Mouse (Mus musculus) induced T-regulatory cell, adult 2 months (primary cell): ENCODE results near the gene Prn.

Experiments
- DNase-seq: peaks from one replicate; pipeline ENCODE4 v3.0.0-alpha.2; 2012; ENCODE audit warnings: low read depth

Gene Prn

GRCm38 (mm10) chr2:131949767-131950597 lies 40.2 kb downstream of the Prn start:
- peak; percentile 76 for DNase-seq

- DNase-seq, result peak; percentile 73
Measured at GRCm38 (mm10) chr2:131950598-131951095, 40.9 kb downstream of the Prn start, which contains the start of gene Prnd. Prnd (plus strand) TSS chr2:131950861.

DNA sequence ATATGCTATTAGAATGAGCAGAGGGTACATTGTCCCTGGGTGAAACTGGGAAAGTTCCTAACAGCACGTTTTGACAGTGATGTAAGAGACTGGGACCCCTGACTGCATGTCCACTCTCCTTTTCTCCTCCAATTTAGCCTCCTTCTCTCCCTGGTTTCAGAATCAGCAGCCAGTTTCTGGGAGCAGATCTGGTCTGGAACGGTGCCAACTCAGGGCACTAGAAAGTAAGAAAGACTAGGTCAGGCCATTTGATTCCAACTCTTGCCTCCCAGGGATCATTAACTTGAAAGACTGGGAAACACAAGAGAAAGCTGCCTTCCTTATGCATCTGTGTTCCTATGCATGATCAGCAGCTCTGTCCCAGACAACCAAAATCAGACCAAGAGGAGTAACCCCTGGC lies 42.7 kb downstream of the Prn start:
- DNase-seq, result no peak

GRCm38 (mm10) chr2:131952961-131953538 lies 43.3 kb downstream of the Prn start:
- no peak for DNase-seq

DNA sequence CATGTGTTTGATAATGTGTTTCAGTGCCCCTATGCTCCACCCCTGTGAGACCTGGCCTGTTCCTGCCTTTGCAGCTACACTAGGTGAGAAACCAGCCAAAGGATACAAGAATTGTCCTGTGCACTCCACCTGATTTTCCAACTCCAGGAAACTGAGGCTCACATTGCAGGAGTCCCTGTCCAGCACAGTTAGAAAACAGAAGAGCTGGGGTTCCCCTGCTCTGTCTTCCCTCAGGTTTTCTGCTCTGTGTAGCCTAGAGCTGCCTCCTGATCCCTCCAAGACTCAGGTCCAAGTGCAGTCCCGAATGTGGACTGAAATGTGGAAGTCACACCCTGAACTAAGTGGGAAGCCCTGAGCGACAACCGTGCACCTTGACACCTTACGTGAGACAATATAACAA lies 44.0 kb downstream of the Prn start:
- DNase-seq, result no peak

- DNase-seq, result peak; percentile 14
Measured at GRCm38 (mm10) chr2:131954835-131955234, 45.1 kb downstream of the Prn start.

- DNase-seq, result peak; percentile 58
Measured at GRCm38 (mm10) chr2:131955264-131955663, 45.5 kb downstream of the Prn start.

GRCm38 (mm10) chr2:131956336-131957256 lies 46.8 kb downstream of the Prn start:
- DNase-seq, result no peak

DNA sequence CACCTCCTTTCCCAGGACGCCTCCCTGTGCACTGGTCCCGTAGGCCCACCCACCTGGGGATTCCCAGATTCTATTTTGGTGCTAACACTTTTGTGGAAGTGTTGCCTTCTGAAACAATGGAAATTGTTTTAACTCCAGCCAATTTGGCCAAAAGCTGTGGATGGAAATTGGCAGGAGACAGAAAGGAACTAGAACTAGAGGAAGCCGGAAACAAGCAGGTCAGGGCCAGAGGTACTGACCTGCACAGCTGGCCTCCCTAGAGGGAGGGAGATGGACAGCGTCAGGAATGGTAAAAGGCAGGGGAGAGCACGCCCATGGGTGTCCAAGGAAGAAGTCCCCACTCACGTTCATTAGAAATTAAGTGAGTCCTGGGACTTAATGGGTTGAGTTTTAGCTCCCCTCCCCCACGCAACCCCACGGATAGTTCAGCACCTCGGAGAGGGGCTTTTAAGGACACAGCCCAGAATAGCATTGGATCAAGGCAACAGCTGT lies 48.0 kb downstream of the Prn start:
- DNase-seq, result peak; percentile 24

DNA sequence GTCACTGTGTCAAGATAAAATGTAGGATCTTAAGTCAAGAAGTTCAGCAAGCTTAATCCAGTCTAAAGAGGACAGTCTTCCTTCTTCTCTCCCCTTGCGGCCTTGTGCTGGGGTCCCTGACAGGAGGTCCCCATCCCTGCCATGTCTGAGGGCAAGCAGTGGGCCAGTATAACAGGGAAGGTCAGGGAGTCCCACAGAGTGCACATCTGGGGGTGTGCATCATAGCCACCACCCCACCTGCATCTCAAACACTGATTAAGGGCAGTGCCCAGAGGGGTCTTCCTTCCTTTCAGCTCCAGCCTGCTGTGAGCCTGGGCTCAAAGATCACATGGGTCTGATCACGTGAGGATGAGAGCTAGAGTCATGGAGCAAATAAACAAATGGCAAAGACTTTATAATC lies 51.9 kb downstream of the Prn start:
- no peak for DNase-seq

DNA sequence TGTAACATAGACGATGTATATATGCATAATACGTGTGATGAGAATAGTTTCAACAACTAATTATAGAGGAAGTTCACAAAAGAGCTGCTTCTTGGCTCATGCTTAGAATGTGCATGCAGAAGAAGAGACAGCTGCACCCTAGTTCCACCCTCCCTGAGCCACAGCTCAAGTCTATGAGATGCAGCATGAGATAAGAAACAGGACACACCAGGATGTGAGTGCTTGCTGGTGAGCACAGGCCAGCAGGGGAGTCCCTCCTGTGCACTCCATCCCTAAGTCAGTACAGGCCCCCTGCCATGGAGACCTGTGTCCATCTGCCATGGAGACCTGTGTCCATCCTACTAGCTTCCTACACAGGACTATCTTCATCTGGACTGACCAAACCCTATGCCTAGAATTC lies 60.8 kb downstream of the Prn start:
- DNase-seq, result no peak

- DNase-seq, result no peak
Measured at GRCm38 (mm10) chr2:131971098-131971497, 61.3 kb downstream of the Prn start.

GRCm38 (mm10) chr2:131976663-131977062 lies 66.9 kb downstream of the Prn start:
- DNase-seq, result no peak

GRCm38 (mm10) chr2:131980866-131981265 lies 71.1 kb downstream of the Prn start:
- no peak for DNase-seq

DNA sequence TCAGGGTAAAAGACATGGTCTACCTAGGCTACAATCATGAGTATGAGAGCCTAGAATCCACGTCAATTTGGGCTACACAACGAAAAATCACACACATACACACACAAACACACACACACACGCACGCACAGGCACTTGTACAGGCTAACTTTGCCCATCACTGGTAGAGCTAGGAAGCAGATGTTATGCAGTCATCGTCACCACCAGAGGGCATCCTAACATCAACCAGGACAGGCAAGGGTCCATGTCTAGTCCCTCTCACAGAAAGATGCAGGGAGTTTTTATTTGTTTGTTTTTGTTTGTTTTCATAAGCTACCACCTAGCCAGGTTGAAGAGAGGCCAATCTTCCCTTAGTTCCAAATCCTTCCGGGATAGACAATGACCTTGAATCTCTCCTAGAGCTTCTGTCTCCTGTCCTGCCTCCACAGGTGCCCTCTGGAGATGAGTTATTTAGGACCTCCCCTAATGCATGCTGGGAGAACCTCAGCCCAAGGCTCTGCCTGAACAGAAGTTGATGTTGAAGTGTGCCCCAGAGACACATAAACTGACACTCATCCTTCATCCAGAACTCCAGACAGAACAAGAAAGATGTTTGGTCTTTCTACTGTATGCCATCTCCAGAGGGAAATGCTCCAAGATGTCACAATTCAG lies 72.9 kb downstream of the Prn start:
- peak; percentile 87 for DNase-seq

DNA sequence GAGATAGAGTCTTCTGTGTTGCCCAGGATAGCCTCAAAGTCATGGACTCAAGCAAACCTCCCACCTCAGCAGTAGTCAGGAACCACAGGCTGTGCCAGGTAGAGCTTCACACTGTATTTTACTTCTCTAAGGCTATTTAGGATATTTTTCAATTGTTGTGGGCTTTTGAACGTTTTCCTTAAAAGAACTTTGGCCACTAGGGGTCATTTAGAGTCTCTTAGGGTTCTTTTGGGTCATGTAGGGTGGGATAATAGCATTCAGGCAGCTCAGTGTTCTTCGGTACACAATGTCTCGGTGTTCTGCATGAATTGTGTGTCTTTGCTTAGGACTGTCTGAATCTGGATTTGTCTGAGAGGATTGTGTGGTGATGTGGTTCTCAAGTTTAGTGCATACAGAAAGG lies 78.2 kb downstream of the Prn start:
- peak; percentile 37 for DNase-seq

DNA sequence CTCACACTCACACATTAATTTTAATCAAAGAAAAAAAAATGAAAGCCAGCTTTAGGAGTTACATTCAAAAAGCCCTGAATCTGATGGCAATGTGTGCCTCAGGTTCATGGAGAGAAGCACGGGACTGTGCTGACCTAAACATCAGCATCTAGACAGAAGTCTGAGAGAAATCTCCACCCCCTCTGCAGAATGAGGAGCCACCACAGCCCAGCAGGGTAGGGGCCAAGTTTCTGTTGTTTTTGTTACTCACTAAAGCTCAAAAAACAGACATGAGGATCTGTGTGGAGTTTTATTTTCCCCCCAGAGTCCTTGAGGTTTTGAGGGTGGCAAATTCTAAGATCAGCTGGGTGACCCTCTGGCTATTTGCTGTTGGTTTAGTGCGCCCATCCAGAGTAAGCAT lies 78.8 kb downstream of the Prn start:
- no peak for DNase-seq

GRCm38 (mm10) chr2:131992487-131992886 lies 82.7 kb downstream of the Prn start:
- DNase-seq, result no peak

DNA sequence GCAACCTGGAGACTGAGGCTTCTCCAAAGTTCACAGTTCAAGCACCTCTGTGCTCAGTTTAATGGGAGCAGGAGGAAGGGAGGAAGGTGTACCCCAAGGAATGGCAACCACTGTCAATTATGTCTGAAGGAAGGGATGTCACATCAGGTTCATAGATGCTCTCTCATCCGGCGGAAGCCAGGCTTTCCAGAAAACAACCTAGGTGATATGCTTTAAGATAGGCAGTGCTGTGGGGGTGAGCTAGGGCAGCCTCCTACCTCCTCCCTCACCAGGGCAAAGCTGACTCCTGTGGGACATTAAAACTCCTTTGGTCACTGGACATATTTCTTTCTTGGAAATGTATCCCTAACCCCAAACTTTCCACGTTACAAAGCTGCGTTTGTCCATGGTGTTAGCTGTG lies 83.4 kb downstream of the Prn start:
- DNase-seq, result peak; percentile 47

GRCm38 (mm10) chr2:131993563-131994088 lies 83.9 kb downstream of the Prn start:
- DNase-seq, result no peak

DNA sequence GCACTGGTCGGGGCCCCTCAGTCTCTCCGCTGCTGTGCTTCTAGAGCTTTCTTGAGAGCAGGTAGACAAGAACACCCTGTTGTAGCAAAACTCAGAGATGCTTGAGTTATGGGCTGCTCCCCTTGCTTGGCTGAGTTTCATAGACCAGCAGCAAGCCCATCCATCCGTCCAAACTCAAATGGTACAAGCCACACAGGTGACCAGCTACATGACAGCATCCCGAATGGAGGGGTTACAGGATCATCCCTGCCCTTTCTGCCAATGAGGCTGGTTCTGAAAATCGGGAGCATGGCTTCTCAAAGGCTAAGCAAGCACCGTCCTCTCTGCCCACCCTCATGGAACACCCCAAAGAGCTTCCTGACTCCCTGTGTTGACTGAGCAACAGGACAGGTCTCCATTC lies 85.2 kb downstream of the Prn start:
- no peak for DNase-seq
